Mouse (Mus musculus): ENCODE data around the gene Ptprm. TPM values are rescaled to one million over a fixed set of nuclear protein-coding genes. Genes with fewer than 3 reads are reported as not detected.
A peak's percentile ranks its signal among the peaks of the same experiment; 100 is the strongest.

Gene Ptprm
- polyA plus RNA-seq, 1 experiment from 2014 or later, result 13.7 TPM

DNA sequence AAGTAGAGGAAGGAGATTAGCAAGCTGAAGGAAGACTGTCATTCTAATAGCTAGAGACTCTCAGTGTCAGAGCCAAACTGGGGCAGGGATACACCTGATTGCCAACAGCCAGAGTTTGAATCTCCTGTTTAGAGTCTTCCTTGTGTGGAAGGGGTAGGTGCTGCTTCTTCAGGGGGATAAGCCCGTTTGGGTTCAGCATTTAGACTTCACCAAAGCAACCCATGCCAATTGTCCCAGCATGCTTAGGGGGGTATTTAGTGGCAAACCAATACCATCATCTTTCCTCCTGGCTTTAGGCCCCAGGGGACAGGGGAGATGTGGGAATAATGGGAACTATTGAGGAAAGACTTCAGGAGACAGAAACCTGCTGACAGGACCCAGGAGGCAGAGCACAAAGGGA lies 460.1 kb downstream of the Ptprm start:
- no peak for ATAC-seq
- Histone ChIP-seq H3K9ac (replicated peaks; ENCODE audit: low read depth, low read length) (no peak overlapping the region), H3K4me2 (ENCODE audit: low read length) (no peak overlapping the region), H3K4me3 (replicated peaks; ENCODE audit: low read length) (no peak overlapping the region), H3K4me1 (replicated peaks; ENCODE audit: control insufficient read depth, insufficient read depth, low read length) (no peaks in the 10 kb centered on the region), H3K36me3 (ENCODE audit: control insufficient read depth, insufficient read depth) (no peaks in the 10 kb centered on the region), H3K9me3 (ENCODE audit: control insufficient read depth, low read length) (no peaks in the 10 kb centered on the region), H3K27ac (ENCODE audit: low read length) (no peak overlapping the region), H3K27me3 (replicated peaks; ENCODE audit: control insufficient read depth, insufficient read depth, low read length) (no peaks in the 10 kb centered on the region)
- 32% methylated on average over 1 of the region's 1 CpGs for WGBS

DNA sequence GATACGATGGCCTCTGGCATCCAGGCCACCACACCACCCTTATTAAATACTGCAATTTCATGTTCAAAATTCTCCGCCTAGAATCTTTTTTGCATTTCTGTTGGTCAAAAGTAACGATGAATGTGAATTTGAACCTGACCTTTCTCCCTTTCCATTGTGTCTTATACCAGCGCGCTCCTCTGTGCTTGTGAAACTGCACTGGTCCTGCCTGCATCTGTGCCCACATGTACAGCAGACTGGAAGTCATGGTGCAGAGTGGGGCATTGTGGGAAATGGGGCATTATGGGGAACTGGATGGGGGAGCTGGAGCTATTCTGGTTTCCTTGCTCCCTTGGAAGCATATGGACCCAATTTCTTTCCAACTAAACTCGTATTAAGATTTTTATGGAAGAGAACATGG lies 462.3 kb downstream of the Ptprm start:
- H3K27ac ChIP-seq (ENCODE audit: low read length), result no peak overlapping the region
- H3K27me3 ChIP-seq (replicated peaks; ENCODE audit: control insufficient read depth, insufficient read depth, low read length), result no peaks in the 10 kb centered on the region
- no peak overlapping the region for H3K4me2 ChIP-seq (ENCODE audit: low read length)
- H3K9me3 ChIP-seq (ENCODE audit: control insufficient read depth, low read length), result no peaks in the 10 kb centered on the region
- no peaks in the 10 kb centered on the region for H3K4me1 ChIP-seq (replicated peaks; ENCODE audit: control insufficient read depth, insufficient read depth, low read length)
- ATAC-seq, result no peak
- no peak overlapping the region for H3K4me3 ChIP-seq (replicated peaks; ENCODE audit: low read length)
- no peaks in the 10 kb centered on the region for H3K36me3 ChIP-seq (ENCODE audit: control insufficient read depth, insufficient read depth)
- no peak overlapping the region for H3K9ac ChIP-seq (replicated peaks; ENCODE audit: low read depth, low read length)
- WGBS, result 93% methylated on average over 6 of the region's 6 CpGs

DNA sequence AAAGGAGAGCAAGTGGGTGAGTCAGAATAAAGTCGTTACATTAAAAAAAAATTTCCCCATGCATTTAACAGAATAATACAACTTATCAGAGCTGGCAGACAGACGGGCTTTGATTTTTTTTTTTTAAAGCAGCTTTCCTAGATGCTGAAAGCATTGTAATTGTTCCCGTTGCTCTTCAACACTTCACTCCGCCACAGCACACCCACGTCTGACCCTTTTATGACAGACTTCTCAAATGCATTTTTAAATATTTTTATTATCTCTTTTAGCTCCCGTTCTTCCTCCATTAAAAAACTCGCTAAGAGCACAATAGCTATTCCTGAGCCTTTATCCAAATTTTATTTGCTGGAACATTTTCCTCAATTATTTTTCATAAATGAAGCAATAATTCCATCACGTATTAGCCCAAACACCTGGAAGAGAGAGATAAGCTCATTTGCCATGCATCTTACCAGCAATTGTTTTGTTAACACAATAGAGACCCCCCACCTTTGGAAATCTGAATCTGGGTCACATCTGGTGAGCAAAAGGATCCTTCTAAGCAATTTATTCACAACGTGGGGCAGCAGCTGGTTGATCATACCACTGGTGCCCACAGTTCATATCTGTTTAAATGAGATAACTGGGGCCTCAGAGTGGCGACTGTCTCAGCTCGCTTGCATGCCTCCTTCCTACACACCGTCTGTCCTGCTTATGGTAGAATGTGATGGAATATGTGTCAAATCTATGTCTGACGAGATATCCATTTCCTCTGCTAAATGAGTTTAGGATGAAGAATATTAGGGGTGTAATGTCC lies 463.0 kb downstream of the Ptprm start:
- Histone ChIP-seq H3K27me3 (replicated peaks; ENCODE audit: control insufficient read depth, insufficient read depth, low read length) (no peaks in the 10 kb centered on the region), H3K4me1 (replicated peaks; ENCODE audit: control insufficient read depth, insufficient read depth, low read length) (no peaks in the 10 kb centered on the region), H3K4me2 (ENCODE audit: low read length) (no peak overlapping the region), H3K9ac (replicated peaks; ENCODE audit: low read depth, low read length) (no peak overlapping the region), H3K9me3 (ENCODE audit: control insufficient read depth, low read length) (no peaks in the 10 kb centered on the region), H3K4me3 (replicated peaks; ENCODE audit: low read length) (no peak overlapping the region), H3K27ac (ENCODE audit: low read length) (no peak overlapping the region), H3K36me3 (ENCODE audit: control insufficient read depth, insufficient read depth) (no peaks in the 10 kb centered on the region)
- no peak for ATAC-seq
- 55% methylated on average over 13 of the region's 13 CpGs for WGBS

DNA sequence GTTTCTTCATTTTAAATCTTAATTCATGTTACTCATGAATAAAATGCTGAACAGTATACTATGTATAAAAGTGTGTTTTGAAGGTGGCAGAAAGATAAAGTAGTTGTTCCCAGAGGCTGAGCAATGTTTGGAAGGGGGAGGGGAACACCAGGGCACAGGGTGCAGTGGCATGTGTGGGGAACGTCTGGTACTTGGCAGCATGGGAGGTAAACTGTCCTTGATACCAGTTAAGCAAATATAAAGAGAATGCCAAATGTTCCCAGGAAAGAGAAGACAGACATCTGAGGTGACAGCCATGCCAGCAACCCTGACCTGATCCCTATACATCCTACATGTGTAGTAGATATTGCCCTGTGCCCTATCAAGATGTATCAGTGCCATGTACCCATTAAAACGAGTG lies 472.0 kb downstream of the Ptprm start:
- ATAC-seq, result no peak
- Histone ChIP-seq H3K9ac (replicated peaks; ENCODE audit: low read depth, low read length) (no peak overlapping the region), H3K4me3 (replicated peaks; ENCODE audit: low read length) (no peak overlapping the region), H3K4me2 (ENCODE audit: low read length) (no peak overlapping the region), H3K4me1 (replicated peaks; ENCODE audit: control insufficient read depth, insufficient read depth, low read length) (peaks cover 2% of the 10 kb centered on the region; the same call in 1 of the 2 replicates), H3K27ac (ENCODE audit: low read length) (no peak overlapping the region), H3K36me3 (ENCODE audit: control insufficient read depth, insufficient read depth) (no peaks in the 10 kb centered on the region), H3K9me3 (ENCODE audit: control insufficient read depth, low read length) (no peaks in the 10 kb centered on the region), H3K27me3 (replicated peaks; ENCODE audit: control insufficient read depth, insufficient read depth, low read length) (no peaks in the 10 kb centered on the region)
- 51% methylated on average over 2 of the region's 2 CpGs for WGBS

DNA sequence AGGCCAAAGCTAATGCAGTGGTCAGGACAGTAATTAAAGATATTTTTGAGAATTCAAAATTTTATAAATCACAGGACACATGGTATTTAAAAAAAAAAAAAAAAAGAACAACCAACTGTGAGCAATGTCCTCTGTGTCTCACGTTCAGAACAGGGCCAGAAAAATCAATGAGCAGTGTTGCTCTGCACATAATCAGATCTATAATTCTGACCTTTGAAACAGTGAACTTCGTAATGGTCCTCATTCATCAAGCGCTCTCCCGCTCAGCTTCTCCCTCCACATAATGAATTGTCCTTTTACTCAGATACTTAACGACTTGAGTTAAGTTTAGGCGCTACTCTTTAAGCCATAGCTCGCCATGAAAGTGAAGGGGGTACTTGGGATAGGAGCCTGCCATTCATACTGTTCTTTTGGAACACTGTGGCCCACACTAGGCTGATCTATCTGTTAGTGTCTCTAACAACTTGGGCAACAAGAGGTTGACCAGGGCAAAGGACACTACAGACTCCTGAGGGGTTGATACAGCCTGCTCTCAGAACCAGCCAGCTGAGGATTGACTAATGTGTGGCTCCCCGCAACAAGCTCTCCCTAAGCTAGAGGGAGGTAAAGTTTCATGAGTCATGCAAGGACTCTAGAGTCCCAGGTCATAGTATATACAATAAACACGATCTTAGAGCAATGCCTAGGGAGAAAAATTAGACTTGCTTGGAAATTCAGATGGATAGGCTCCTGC lies 473.1 kb downstream of the Ptprm start:
- no peaks in the 10 kb centered on the region for H3K36me3 ChIP-seq (ENCODE audit: control insufficient read depth, insufficient read depth)
- H3K27me3 ChIP-seq (replicated peaks; ENCODE audit: control insufficient read depth, insufficient read depth, low read length), result no peaks in the 10 kb centered on the region
- peaks cover 2% of the 10 kb centered on the region; the same call in 1 of the 2 replicates for H3K4me1 ChIP-seq (replicated peaks; ENCODE audit: control insufficient read depth, insufficient read depth, low read length)
- no peaks in the 10 kb centered on the region for H3K9me3 ChIP-seq (ENCODE audit: control insufficient read depth, low read length)
- no peak overlapping the region for H3K9ac ChIP-seq (replicated peaks; ENCODE audit: low read depth, low read length)
- ATAC-seq, result no peak
- no peak overlapping the region for H3K4me2 ChIP-seq (ENCODE audit: low read length)
- no peak overlapping the region for H3K4me3 ChIP-seq (replicated peaks; ENCODE audit: low read length)
- H3K27ac ChIP-seq (ENCODE audit: low read length), result no peak overlapping the region
- 58% methylated on average over 9 of the region's 9 CpGs for WGBS

DNA sequence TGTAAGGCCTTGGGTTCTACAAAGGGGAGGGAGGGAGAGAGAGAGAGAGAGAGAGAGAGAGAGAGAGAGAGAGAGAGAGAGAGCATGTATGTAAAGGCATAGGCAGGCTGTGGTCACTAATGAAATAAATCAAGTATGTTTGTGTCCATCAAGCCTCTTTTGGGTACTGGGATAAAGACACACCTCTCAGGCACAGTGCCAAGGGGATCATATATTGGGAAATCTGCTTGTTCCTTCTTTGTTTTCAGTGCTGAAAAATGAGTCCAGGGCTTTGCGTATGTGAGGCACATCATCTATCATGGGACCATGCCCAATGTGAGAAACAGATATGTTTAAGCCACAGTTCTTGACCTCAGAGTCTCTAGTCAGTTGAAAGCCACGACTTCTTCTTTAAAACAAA lies 475.1 kb downstream of the Ptprm start:
- H3K9me3 ChIP-seq (ENCODE audit: control insufficient read depth, low read length), result no peaks in the 10 kb centered on the region

DNA sequence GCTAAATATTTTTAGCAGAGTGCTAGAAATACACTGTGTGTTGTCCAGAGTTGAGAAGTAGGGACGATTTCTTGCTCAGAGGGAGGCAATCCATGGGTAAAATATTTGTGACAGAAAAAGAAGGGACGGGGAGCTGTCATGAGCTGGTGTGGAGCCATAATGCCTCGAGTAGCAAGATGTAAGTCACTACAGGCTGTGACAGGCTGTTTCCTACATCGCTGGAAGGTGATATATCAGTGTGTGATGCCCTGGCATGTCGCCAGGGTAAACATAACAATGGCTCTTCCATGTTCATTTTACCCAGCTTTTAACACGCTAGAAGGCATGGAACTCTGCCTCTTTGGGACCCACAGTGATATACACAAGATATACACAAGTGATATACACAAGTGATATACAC lies 476.7 kb downstream of the Ptprm start:
- H3K27me3 ChIP-seq (replicated peaks; ENCODE audit: control insufficient read depth, insufficient read depth, low read length), result no peaks in the 10 kb centered on the region
- 49% methylated on average over 6 of the region's 6 CpGs for WGBS
- no peaks in the 10 kb centered on the region for H3K9me3 ChIP-seq (ENCODE audit: control insufficient read depth, low read length)
- ATAC-seq, result no peak
- H3K4me3 ChIP-seq (replicated peaks; ENCODE audit: low read length), result no peak overlapping the region
- H3K4me1 ChIP-seq (replicated peaks; ENCODE audit: control insufficient read depth, insufficient read depth, low read length), result peaks cover 5% of the 10 kb centered on the region; the same call in 1 of the 2 replicates
- H3K27ac ChIP-seq (ENCODE audit: low read length), result no peak overlapping the region
- H3K9ac ChIP-seq (replicated peaks; ENCODE audit: low read depth, low read length), result no peak overlapping the region
- H3K4me2 ChIP-seq (ENCODE audit: low read length), result no peak overlapping the region
- no peaks in the 10 kb centered on the region for H3K36me3 ChIP-seq (ENCODE audit: control insufficient read depth, insufficient read depth)

More for the DNA sequence above, 475.1 kb downstream of the Ptprm start:
- H3K36me3 ChIP-seq (ENCODE audit: control insufficient read depth, insufficient read depth), result no peaks in the 10 kb centered on the region
- WGBS, result 87% methylated on average over 2 of the region's 2 CpGs
- H3K9ac ChIP-seq (replicated peaks; ENCODE audit: low read depth, low read length), result no peak overlapping the region
- H3K4me1 ChIP-seq (replicated peaks; ENCODE audit: control insufficient read depth, insufficient read depth, low read length), result peaks cover 5% of the 10 kb centered on the region; the same call in 1 of the 2 replicates
- no peak overlapping the region for H3K4me3 ChIP-seq (replicated peaks; ENCODE audit: low read length)
- H3K27ac ChIP-seq (ENCODE audit: low read length), result no peak overlapping the region
- no peaks in the 10 kb centered on the region for H3K27me3 ChIP-seq (replicated peaks; ENCODE audit: control insufficient read depth, insufficient read depth, low read length)
- ATAC-seq, result no peak
- H3K4me2 ChIP-seq (ENCODE audit: low read length), result no peak overlapping the region

DNA sequence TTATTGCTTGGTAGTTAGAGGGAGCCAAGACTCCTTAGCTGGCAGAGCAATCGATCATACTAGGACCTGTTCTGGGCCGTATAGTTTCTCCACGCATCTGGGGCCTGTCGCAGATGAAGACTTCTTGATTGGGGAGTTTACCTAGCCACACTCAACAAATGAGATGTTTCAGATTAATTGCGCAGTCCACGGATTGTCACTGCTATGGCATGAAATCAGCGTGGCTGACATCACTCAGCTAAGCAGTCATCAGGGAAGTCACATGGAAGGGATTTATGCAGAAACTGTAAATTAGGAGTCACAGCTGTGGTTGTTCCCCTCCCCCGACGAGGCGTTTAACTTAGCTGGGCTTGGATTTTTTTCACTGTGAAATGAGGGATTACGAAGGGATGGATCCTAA lies 479.4 kb downstream of the Ptprm start:
- no peak overlapping the region for H3K9ac ChIP-seq (replicated peaks; ENCODE audit: low read depth, low read length)
- no peak overlapping the region for H3K4me3 ChIP-seq (replicated peaks; ENCODE audit: low read length)
- H3K27ac ChIP-seq (ENCODE audit: low read length), result peak overlapping the region; percentile 26; the same call in 1 of the 2 replicates
- WGBS, result 62% methylated on average over 11 of the region's 11 CpGs
- H3K36me3 ChIP-seq (ENCODE audit: control insufficient read depth, insufficient read depth), result no peaks in the 10 kb centered on the region
- 0 out of 2 replicates have a peak, but pooled peaks cover 2% of the 10 kb centered on the region for H3K27me3 ChIP-seq (replicated peaks; ENCODE audit: control insufficient read depth, insufficient read depth, low read length)
- peaks cover 10% of the 10 kb centered on the region for H3K4me1 ChIP-seq (replicated peaks; ENCODE audit: control insufficient read depth, insufficient read depth, low read length)
- ATAC-seq, result peak; percentile 86
- no peaks in the 10 kb centered on the region for H3K9me3 ChIP-seq (ENCODE audit: control insufficient read depth, low read length)
- H3K4me2 ChIP-seq (ENCODE audit: low read length), result no peak overlapping the region

DNA sequence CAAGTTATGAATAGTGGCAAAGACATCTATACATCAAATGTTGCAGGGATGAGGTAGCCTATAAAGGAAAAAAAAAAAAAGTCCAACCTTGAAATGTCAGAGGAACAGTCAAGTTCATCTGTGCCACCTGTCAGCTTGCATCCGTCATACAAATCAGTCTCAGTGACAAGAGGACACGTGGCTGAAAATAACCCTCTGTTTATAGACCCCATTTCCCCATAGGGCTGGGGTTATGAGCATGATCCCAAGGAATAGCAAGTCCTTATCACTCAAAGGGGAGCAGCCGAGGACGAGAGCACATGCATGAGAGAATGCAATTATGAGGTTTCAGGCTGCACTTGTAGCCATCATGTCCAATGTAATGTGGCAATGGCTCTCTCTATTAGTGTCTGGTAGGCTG lies 482.9 kb downstream of the Ptprm start:
- H3K27me3 ChIP-seq (replicated peaks; ENCODE audit: control insufficient read depth, insufficient read depth, low read length), result 0 out of 2 replicates have a peak, but pooled peaks cover 2% of the 10 kb centered on the region
- no peak for ATAC-seq

More for the DNA sequence above, 482.9 kb downstream of the Ptprm start:
- no peak overlapping the region for H3K4me3 ChIP-seq (replicated peaks; ENCODE audit: low read length)
- no peak overlapping the region for H3K9ac ChIP-seq (replicated peaks; ENCODE audit: low read depth, low read length)
- no peaks in the 10 kb centered on the region for H3K9me3 ChIP-seq (ENCODE audit: control insufficient read depth, low read length)
- 92% methylated on average over 4 of the region's 4 CpGs for WGBS
- peaks cover 17% of the 10 kb centered on the region for H3K4me1 ChIP-seq (replicated peaks; ENCODE audit: control insufficient read depth, insufficient read depth, low read length)
- no peaks in the 10 kb centered on the region for H3K36me3 ChIP-seq (ENCODE audit: control insufficient read depth, insufficient read depth)
- H3K27ac ChIP-seq (ENCODE audit: low read length), result no peak overlapping the region
- no peak overlapping the region for H3K4me2 ChIP-seq (ENCODE audit: low read length)
